Mouse (Mus musculus): ENCODE data around the gene Serpina3k. TPM values are rescaled to one million over a fixed set of nuclear protein-coding genes. Genes with fewer than 3 reads are reported as not detected.
"Not testable (repeated sequence)": the region's sequence is repeated elsewhere in the genome, so short reads cannot be mapped to it uniquely, and the experiment has no call there.

Serpina3k gene
- polyA plus RNA-seq (2012; rRNA removed): not detected in 2 replicates

DNA sequence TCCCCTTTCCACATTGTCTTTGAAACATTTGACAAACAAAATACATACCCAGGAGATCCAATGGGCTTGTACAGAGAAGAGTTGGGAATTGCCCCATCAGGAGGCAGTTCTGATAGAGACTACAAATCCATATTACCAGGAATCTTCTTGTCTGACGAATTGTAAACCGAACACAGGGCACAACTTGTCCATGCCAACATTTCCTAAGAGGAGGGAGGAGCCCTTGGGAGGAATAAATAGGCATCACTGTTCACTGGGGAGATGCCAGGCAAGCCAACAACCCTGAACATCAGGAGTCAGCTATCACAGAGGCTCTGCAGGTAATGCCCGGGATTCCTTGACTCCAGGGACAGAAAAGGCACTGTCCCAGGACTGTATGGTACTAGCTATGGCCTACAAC, at the start of gene Serpina3k, which contains the start of gene Serpina3m:
Gene Serpina3k, plus strand, starts transcription at position 261 of the 400 bp plus-strand sequence.
Gene Serpina3m, plus strand, starts transcription at position 261 of the 400 bp plus-strand sequence.
- DNase-seq (ENCODE audit: low read depth): not testable (repeated sequence)

DNA sequence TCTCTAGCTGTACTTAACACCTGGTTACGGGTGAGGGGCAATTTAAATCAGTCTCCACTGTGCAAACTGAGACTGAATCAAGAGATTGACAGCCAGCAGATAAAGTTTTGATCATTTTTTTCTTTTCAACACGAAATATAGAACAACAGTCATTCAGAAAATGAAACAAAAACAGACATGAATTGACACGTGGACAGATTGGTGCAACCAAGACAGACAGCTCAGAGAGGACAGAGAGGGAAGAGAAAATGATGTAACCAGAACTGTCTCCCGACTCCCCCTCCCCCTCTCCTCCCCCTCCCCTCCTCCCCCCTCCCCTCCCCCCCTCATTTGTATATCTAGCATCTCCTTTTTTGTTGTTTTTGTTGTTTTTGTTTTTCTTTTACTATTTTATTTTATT, 48.4 kb upstream of the Serpina3k start:
- no peak for DNase-seq (ENCODE audit: low read depth)
- TF ChIP-seq POLR2A (IDR thresholded peaks at IDR 0.05; ENCODE audit: borderline replicate concordance, extremely low read depth, insufficient read depth, insufficient read length, poor library complexity, severe bottlenecking) (no peak), CTCF (IDR thresholded peaks at IDR 0.05; ENCODE audit: borderline replicate concordance, extremely low read depth, insufficient read depth, insufficient read length) (no peak)

DNA sequence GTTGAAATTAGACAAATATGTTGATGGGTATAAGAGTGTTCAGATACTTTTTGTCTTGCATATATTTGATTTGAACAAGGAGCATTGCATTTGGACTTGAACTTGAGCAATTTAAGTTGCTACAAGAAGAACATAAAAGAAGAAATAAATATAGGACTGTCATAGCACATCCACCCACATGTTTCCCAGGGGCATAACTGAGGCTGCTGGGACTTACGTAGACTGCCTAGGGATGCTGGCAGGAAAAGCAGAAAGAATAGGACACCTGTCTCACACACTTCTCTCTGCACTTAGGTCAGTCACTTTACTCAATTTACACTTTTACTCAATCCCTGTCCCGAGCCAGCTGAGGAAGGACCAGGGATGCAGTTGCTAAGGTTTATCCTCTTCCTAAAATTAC, 44.3 kb upstream of the Serpina3k start:
- no peak for DNase-seq (ENCODE audit: low read depth)
- TF ChIP-seq POLR2A (IDR thresholded peaks at IDR 0.05; ENCODE audit: borderline replicate concordance, extremely low read depth, insufficient read depth, insufficient read length, poor library complexity, severe bottlenecking) (no peak), CTCF (IDR thresholded peaks at IDR 0.05; ENCODE audit: borderline replicate concordance, extremely low read depth, insufficient read depth, insufficient read length) (no peak)

DNA sequence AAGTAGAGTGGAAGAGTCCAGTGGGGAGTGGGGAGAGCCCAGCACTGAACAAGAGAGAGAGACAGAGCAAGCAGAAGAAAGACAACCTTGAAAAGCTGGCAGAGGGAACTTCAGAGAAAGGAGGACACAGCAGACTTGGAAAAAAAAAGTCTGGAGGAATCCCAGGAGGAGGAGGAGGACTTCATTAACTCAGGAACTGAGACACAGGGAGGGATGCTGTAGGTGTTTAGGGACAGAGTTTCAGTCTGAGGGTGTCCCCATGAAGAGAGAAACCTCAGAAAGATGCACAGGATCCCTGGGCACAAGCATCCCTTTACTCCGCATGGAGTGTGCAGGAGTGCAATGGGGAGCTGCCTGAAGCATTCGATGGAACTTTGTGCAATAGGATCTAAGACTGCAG, 40.2 kb upstream of the Serpina3k start:
- DNase-seq (ENCODE audit: low read depth): no peak
- TF ChIP-seq POLR2A (IDR thresholded peaks at IDR 0.05; ENCODE audit: borderline replicate concordance, extremely low read depth, insufficient read depth, insufficient read length, poor library complexity, severe bottlenecking): no peak
- TF ChIP-seq CTCF (IDR thresholded peaks at IDR 0.05; ENCODE audit: borderline replicate concordance, extremely low read depth, insufficient read depth, insufficient read length): no peak

DNA sequence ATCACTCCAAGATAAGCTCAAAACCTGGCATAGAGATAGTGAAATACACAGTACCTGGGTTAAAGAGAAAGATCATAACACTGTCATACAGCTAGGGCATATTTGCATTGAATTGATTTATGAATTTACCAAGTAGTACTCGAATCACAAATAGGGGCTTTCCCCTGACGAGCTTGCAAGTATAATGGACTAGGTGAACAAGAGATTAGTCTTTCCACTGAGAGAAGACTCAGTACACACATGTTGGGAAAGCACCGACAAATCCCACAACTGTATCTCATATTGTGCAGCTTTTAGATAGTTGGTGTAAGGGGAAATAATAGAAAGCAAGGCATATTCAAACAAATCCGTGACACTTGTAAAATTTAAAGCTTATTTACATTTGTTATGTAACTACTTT, 32.3 kb upstream of the Serpina3k start:
- TF ChIP-seq CTCF (IDR thresholded peaks at IDR 0.05; ENCODE audit: borderline replicate concordance, extremely low read depth, insufficient read depth, insufficient read length): no peak
- no peak for TF ChIP-seq POLR2A (IDR thresholded peaks at IDR 0.05; ENCODE audit: borderline replicate concordance, extremely low read depth, insufficient read depth, insufficient read length, poor library complexity, severe bottlenecking)
- DNase-seq (ENCODE audit: low read depth): no peak

DNA sequence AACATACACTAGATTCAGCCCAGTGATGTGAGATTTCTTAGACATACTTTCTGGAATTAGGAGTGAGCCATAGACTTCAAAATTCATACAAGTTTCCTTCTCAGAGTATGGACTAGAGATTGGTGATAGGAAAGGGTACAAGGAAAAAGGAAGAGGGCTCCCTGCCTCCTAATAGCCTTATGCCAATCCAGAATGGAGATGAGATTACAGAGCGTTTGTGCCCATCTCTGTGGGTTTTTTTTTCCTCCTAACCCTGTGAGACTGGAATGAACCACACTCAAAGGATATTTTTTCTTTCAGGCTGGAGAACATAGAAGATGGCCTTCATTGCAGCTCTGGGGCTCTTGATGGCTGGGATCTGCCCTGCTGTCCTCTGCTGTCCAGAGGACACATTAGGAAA, 24.0 kb upstream of the Serpina3k start, which contains the start of gene Serpina3j:
Gene Serpina3j, plus strand, starts transcription at position 301 of the 400 bp plus-strand sequence.
- no peak for TF ChIP-seq POLR2A (IDR thresholded peaks at IDR 0.05; ENCODE audit: borderline replicate concordance, extremely low read depth, insufficient read depth, insufficient read length, poor library complexity, severe bottlenecking)
- no peak for TF ChIP-seq CTCF (IDR thresholded peaks at IDR 0.05; ENCODE audit: borderline replicate concordance, extremely low read depth, insufficient read depth, insufficient read length)

DNA sequence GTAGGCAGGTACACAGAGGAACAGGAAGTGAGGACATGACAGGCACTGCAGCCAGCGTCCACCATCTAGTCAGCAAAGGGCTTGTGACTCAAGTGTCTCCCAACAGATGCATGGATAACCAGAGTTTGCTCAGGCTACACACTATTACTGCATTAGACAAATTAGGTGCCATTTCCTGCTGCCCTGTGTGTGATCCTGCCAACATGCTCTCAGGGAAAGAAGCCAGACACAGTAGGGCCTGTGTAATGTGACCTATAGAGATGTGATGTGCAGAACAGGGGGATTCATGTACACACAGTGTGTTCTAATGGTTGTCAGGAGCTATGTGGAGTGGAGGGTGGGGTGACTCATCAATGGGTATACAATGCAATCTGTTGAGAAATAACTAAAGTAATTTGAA, 15.8 kb upstream of the Serpina3k start:
- DNase-seq (ENCODE audit: low read depth): no peak
- TF ChIP-seq CTCF (IDR thresholded peaks at IDR 0.05; ENCODE audit: borderline replicate concordance, extremely low read depth, insufficient read depth, insufficient read length) (no peak), POLR2A (IDR thresholded peaks at IDR 0.05; ENCODE audit: borderline replicate concordance, extremely low read depth, insufficient read depth, insufficient read length, poor library complexity, severe bottlenecking) (no peak)

More for the DNA sequence above, 24.0 kb upstream of the Serpina3k start, which contains the start of gene Serpina3j:
- no peak for DNase-seq (ENCODE audit: low read depth)

DNA sequence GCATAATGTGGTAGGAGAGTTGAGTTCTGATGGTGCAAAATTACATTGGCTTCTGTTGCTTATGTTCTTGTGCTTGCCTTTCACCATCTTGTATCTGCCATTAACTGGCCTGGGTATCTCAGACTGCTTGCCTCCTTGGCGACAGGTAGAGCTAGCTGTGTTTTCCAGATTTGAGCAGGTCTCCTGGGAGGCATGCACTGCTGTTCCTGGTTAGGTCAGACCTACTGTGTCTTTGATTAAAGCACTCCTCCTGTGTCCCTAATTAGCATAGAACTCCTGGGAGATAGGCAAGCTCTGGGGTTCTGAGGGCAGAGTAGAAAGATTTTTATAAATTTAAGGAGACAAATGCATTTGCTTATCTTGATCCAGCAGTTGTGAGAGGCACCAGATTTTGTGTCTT, 6.6 kb upstream of the Serpina3k start:
- TF ChIP-seq POLR2A (IDR thresholded peaks at IDR 0.05; ENCODE audit: borderline replicate concordance, extremely low read depth, insufficient read depth, insufficient read length, poor library complexity, severe bottlenecking) (no peak), CTCF (IDR thresholded peaks at IDR 0.05; ENCODE audit: borderline replicate concordance, extremely low read depth, insufficient read depth, insufficient read length) (no peak)
- DNase-seq (ENCODE audit: low read depth): no peak

DNA sequence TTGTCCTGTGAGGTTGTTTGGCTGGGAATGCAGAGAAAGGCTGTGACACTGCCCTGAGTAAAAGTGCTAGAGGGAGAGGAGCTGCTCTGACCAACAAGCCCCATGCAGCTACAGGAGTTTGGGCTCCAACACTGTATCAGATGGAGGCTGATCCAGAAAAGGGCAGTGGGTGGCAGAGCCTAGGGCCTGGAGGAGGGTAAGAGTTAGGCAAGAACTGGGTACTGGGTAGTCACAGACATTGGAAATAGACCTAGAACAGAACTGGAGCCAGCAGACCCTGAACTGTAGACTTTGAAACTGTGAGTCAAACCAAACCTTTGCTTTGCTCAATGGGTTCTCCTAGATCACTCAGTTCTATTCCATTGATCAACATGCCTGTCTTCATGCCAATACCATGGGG, 1.4 kb upstream of the Serpina3k start:
- not testable (repeated sequence) for DNase-seq (ENCODE audit: low read depth)

DNA sequence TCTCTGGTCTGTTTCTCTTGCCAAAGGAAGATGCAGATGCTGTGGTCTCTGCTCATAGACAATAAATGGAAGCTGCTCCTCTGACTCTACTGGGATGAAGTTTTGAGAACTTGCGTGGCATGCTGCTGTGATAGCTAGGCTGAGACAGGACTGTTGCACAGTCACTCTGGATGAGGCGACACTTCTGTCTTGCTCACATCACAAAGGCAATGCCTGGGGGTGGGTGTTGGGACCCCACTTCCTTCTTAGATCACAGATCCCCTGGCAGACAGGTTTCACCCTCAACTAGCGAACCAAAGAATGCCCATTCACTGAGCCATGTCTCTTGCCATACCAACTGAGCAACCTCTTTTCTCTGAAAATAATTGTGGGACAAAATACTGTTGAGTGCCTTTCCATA, 419 bp downstream of the Serpina3k start:
- TF ChIP-seq CTCF (IDR thresholded peaks at IDR 0.05; ENCODE audit: borderline replicate concordance, extremely low read depth, insufficient read depth, insufficient read length): no peak
- TF ChIP-seq POLR2A (IDR thresholded peaks at IDR 0.05; ENCODE audit: borderline replicate concordance, extremely low read depth, insufficient read depth, insufficient read length, poor library complexity, severe bottlenecking): no peak
- no peak for DNase-seq (ENCODE audit: low read depth)

DNA sequence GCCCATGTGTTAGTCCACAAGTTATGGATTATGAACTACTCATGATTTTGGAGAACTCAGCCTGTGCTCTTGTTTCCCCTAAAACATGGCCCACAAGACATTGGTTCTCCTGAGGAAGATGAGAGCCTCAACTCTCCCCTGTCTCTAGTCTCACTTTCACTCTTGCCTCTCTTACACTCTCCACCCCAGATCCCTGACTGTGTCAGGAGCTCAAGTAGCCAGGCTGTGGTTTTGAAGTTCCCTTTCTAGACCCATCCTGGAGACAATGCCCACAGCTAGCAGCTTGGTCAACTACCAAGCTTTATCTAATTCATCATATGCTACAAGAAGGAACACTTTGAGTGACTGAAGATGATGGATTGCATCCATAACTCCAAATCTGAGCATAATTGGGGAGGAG, 4.2 kb downstream of the Serpina3k start:
- DNase-seq (ENCODE audit: low read depth): not testable (repeated sequence)

DNA sequence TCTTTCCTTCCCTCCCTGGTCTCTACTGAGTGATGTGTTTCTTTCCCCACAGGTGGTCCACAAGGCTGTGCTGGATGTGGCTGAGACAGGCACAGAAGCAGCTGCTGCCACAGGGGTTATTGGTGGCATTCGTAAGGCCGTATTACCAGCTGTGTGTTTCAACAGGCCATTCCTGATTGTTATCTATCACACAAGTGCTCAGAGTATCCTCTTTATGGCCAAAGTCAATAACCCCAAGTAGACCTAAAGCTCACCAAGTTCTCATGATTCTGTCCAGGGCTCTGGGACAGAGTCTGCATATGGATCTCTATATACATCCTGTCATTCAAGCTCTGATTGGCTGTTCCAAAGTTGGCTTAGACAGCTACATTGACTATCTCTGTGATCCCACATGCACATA, 6.9 kb downstream of the Serpina3k start:
- TF ChIP-seq POLR2A (IDR thresholded peaks at IDR 0.05; ENCODE audit: borderline replicate concordance, extremely low read depth, insufficient read depth, insufficient read length, poor library complexity, severe bottlenecking): no peak
- TF ChIP-seq CTCF (IDR thresholded peaks at IDR 0.05; ENCODE audit: borderline replicate concordance, extremely low read depth, insufficient read depth, insufficient read length): no peak
- no peak for DNase-seq (ENCODE audit: low read depth)

DNA sequence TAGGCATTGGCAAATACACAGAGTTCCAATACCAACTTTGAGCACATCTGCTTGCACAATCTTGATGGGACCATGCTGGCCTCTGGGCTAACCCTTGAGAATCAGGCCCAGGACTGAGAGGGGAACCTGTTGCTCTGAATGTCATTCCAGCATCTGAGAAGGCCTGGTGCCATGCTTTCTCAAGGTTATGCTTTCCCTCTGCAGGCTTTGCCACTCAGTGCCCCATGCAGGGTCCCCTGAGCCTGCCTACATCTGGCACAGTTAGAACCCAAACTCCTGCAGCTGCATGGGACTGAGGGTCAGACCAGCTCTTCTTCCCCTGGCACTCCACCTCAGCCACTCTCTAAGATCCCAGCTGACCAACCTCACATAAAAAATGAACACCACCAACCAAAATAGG, 7.4 kb downstream of the Serpina3k start:
- TF ChIP-seq CTCF (IDR thresholded peaks at IDR 0.05; ENCODE audit: borderline replicate concordance, extremely low read depth, insufficient read depth, insufficient read length) (no peak), POLR2A (IDR thresholded peaks at IDR 0.05; ENCODE audit: borderline replicate concordance, extremely low read depth, insufficient read depth, insufficient read length, poor library complexity, severe bottlenecking) (no peak)
- DNase-seq (ENCODE audit: low read depth): no peak
